Mouse (Mus musculus) cerebellum, adult 11-12 months (tissue): ENCODE measurements around the gene Shank2.

Experiments used
- DNase-seq: peaks from one replicate; pipeline ENCODE4 v3.0.0; 2022

Shank2 gene

GRCm38 (mm10) chr7:144285066-144285633 lies 283.4 kb downstream of the Shank2 start:
- DNase-seq = no peak

DNA sequence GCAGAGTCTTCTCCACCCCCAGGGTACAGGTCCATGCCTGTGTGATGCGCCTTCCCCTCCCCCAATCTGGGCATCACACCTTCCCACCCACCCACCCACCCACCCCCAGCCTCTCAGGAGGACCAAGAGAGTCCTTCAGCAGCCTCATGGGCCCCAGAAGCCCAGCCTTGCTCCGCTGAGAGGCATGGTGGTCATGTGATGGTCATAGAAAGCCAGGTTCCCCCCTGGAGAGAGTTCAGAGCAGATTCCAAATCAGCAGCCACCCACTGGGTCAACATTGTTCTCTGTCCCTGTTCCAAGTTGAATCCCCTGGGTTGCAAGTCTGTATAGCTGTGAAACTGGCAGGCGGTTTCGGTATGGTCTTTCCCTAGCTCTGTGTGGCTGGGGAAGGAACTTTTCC lies 284.2 kb downstream of the Shank2 start:
- DNase-seq = no peak

DNA sequence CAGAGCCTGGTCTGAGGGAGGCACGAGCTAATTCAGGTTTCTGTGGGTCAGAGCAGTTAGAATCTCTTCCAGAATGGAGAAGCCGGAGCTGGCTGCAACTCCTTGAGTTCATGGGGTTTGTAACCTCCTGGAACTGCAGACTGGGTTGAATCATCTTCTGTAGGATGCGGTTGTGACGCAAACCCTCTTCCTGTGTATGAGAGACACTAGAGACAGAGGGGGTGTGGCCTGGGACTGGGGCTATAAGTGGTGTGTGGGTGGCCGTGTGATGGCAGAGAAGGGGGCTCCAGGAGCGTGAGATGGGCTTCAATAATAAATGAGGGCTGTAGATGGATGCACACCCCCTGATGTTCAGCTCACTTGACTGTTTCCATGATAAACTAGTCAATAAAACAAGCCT lies 286.3 kb downstream of the Shank2 start:
- no peak for DNase-seq

DNA sequence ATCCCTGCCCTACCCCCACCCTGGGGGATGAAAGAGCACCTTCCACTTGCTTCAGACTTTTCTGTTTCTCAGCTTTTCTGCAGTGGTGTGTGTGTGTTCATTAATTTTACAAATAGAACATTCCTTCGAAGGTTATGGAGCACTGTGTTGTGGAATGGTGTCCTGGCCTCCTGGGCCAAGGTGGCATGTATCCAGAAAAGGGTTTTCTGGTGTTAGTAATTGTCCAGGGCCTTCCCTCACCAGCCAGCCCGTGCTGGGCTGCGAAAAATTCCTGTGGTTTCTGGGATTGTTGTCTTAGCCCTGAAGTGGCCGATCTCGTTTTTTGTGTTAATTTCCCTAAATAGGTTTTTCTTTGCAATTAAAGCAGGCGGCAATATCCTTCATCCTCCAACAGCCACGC lies 289.8 kb downstream of the Shank2 start:
- no peak for DNase-seq

GRCm38 (mm10) chr7:144293611-144294010 lies 291.9 kb downstream of the Shank2 start:
- DNase-seq = peak; percentile 20

- DNase-seq = no peak
These were observed 292.8 kb downstream of the Shank2 start for GRCm38 (mm10) chr7:144294239-144295200.

GRCm38 (mm10) chr7:144299351-144299750 lies 297.6 kb downstream of the Shank2 start:
- no peak for DNase-seq

GRCm38 (mm10) chr7:144301646-144302045 lies 299.9 kb downstream of the Shank2 start:
- DNase-seq = peak; percentile 73

DNA sequence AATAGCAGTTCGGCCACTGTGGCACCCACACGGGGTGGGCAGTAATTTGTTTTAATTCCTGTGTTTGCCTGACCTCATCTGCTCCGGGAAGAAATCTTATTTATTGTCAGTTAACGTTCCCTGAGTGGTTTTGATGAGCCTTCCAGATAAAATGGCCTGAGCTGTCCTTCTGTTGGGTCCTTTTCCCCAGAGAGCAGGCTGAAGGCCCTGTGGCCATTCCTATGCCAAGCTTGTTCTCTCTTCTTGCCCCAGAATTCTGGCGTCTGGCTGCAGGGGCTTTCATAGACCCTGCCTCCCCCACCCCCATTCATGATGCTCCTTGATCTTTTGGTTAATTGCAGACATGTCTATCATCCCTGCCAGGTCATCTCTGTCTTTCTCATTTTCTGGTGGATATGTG lies 300.8 kb downstream of the Shank2 start:
- DNase-seq = no peak

DNA sequence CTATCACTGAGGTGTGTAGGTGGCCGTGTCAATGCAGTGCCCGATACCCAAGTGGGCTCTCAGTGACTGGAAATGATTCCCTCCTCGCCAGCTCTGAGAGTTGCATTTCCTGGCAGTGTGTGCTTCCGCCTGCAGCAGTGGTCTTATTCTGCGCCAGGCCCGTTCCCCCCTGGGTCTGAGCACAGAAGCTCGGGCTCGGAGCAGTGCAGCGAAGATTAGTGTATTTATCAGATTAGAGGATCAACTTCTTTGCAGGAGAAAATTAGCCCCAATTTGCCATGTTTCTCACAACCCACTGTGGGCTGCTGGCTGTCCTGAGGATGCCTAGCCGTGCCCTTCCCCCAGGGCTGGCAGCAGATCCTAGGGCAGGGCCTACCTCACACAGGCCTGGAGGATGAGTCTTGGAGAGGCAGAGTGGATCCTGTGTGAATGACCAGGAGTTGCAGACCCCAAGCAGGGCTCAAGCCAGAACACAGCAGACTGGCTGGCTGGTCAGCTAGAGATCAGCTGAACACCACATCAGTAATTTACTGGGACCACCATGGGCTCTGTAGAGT lies 306.2 kb downstream of the Shank2 start:
- DNase-seq = no peak

- DNase-seq = peak; percentile 20
These were observed 312.8 kb downstream of the Shank2 start for GRCm38 (mm10) chr7:144314438-144315105.

DNA sequence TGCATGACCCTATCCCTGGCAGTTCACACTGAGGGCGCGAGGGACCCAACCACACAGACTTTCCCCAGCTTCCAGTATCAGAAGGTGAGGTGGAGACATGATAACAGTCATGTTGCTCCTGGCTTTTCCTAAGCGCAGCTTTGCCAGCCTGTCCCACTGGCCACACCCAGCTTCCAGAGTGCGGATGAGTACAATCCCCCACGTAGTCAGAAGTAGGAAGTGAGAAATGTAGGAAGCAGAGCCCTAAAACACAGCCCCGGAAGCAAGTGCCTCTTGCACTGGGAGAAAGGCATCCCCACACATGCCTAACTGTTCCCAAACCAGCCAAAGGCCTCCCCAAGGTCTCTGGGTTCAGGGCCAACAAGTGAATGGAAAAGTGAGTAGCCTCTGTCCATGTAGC lies 314.5 kb downstream of the Shank2 start:
- no peak for DNase-seq

DNA sequence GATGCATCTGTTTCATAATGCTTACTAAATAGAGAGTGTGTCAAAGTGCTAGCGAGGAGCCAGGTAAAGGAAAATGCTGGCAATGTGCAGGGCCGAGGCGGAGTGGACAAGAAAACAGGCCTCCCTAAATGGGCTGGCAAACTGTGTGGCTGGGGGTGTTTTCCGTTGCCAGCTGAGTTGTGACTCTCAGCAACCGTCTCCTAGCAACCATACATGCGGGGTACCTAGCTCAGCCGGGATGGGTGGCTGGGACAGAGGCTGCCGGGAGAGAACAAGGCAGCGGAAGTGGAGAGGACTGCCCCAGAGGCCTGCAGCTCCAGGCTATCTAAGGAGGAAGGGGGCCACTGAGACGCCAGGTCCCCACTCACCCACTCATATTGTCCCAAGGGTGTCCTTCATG lies 315.1 kb downstream of the Shank2 start:
- no peak for DNase-seq

GRCm38 (mm10) chr7:144324077-144324476 lies 322.3 kb downstream of the Shank2 start:
- no peak for DNase-seq

DNA sequence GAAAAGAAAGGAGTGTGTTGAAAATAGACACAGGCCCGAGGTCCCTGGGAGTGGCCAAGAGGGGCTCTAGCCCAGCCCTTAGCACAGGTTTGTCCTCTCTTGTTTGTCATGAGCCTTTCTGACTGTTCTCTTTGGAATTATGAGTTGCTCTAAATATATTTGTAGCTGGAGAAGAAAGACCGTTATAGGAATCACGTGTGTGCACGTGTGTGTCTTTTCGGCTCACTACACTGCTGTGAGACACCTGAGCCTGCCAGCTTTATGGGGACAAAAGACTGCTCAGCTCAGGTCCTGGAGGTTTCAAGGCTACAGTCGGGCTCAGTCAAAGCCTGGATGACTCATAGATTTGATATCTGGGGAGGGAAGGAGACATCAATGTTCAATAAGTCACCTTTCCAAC lies 323.1 kb downstream of the Shank2 start:
- DNase-seq = no peak

DNA sequence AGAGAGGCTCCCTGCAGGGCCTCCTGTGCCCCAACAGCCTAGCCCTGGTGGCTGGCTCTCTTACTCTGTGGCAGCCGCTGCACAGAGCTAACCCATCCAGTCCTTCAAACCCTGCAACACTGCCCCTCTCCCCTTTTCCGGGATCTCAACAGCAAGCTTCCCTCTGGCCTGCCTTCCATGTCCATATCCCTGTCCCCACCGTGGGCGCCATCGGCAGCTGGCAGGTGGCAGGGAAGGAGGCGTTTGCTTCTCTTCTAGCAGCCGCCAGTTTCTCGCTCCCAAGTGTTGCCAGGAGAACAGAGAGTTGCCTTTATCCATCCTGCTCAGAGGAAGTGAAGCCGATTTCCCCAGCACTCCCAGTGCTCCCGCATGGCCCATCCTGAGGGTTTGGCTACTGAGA lies 323.9 kb downstream of the Shank2 start:
- no peak for DNase-seq

DNA sequence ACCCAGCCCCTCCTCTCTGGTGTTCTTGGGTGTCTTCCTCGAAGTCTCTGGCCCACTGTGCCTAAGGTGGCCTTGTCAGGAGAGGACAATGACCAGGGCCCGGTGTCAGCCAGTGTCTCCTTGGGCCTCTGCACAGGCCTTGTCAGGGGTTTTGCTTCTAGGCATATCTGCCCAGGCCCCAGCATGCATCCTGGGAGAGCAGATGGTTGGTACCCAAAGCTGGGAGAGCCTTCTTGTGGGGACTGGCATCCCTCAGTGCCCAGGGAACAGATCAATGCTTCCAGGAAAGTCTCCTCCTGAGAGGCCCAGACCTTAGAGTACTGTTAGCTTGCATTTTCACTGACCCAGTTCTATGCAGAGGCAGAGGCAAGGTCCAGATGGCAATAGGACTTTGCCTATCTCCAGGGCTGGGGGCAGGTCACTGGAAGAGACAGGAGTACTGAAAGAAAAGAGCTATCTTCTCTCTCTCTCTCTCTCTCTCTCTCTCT lies 327.7 kb downstream of the Shank2 start:
- peak; percentile 33 for DNase-seq

- no peak for DNase-seq
These were observed 334.9 kb downstream of the Shank2 start for GRCm38 (mm10) chr7:144336626-144337025.

DNA sequence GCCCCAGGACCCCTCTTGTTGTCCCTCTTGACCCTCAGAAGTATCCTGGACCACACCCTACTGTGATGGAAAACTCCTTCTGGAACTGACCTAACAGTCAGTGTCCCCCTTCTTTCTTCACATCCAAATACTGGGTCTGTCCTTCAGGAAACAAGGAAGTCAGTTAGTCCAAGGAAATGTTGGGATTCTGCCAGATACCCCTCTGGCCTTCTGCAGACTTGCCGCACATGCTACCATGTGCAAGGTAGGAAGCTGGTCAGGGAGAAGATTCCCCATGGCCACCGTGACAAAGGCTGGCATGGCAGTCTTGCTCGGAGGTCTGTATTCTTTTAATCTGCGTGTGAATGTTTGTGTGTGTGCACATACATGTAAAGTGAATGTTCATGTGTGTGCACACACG lies 337.0 kb downstream of the Shank2 start:
- no peak for DNase-seq

- no peak for DNase-seq
These were observed 338.6 kb downstream of the Shank2 start for GRCm38 (mm10) chr7:144340376-144340775.

GRCm38 (mm10) chr7:144366133-144366532 lies 364.4 kb downstream of the Shank2 start:
- DNase-seq = no peak

DNA sequence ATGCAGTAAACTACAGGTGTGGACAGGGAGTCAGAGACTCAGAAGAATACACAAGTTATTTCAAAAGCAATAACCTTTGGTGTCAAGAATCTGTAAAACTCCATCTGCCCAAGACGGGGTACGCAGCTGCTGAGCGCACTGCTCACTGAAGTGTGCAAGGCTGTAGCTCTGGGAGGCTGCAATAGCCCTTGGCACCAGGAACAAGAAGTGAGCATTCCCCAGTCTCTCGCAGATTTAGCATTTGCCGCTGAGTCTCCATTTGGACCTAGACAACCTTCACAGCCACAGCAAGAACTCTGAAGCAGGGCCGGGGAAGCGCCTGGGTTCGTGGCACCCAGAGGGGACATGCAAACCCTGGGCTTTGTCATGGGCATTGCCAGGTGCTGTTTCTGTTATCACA lies 371.3 kb downstream of the Shank2 start:
- DNase-seq = no peak

GRCm38 (mm10) chr7:144375483-144375882 lies 373.8 kb downstream of the Shank2 start:
- no peak for DNase-seq
